22 mouse cellular contexts compared by ENCODE assay signal in the genomic region with DNA sequence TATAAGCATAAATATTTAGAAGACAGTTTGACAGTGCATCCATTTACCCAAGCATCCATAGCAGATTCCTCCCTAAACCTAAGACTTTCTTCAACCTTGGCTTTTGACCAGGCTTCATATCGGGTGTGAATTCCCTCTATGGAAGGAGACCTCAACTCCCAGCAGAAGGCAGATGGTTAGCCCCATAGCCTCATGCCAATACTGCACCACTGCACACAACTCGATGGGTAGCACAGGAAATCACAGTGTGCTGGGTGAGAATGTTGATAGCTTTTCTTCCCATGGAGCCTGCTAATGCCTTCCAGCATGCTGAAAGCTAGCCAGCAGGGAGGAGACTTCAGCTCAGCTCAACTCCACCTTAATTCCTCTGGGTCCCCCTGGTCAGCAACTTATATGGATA. TPM values are rescaled to one million over a fixed set of nuclear protein-coding genes. Genes with fewer than 3 reads are reported as not detected.
DNase-seq lines count a peak whose midpoint lies in the region; ATAC-seq and TF ChIP-seq lines count a peak whose summit lies in the region.
"Had no signal": no experiment of that assay in that cellular context is flagged by ENCODE, and none has a peak within 500 bp of the region (broad histone marks: within the 10 kb centered on the region; RNA-seq: fewer than 3 reads in every experiment).

No protein-coding gene starts in this region.

- H3K27ac ChIP-seq in midbrain, postnatal 0 days (ENCODE audit: low read depth, low read length) = no peak overlapping the region
- H3K27ac ChIP-seq in midbrain, embryonic 13.5 days = no peak overlapping the region
- H3K27ac ChIP-seq: embryonic facial prominence, embryonic 13.5 days; embryonic facial prominence, embryonic 15.5 days; forebrain, embryonic 10.5 days; forebrain, embryonic 12.5 days had no signal

- 62% methylated on average over 2 of the region's 2 CpGs for WGBS in midbrain, postnatal 0 days
- WGBS in midbrain, embryonic 13.5 days = 71% methylated on average over 2 of the region's 2 CpGs

- no peaks in the 10 kb centered on the region for H3K9me3 ChIP-seq in midbrain, postnatal 0 days (ENCODE audit: low read length)
- H3K9me3 ChIP-seq in midbrain, embryonic 13.5 days = no peaks in the 10 kb centered on the region
- H3K9me3 ChIP-seq: embryonic facial prominence, embryonic 13.5 days; embryonic facial prominence, embryonic 15.5 days; forebrain, embryonic 10.5 days; forebrain, embryonic 12.5 days had no signal

- ATAC-seq in midbrain, postnatal 0 days (ENCODE audit: low FRiP score) = no peak
- no peak for ATAC-seq in midbrain, embryonic 13.5 days
- ATAC-seq: forebrain, embryonic 14.5 days; forebrain, embryonic 16.5 days had no signal

- DNase-seq in cerebellum, postnatal 14 days = peak; percentile 30 to 52
- DNase-seq in cerebellum, adult 8-10 months = no peak
- peak; percentile 11 for DNase-seq in left cerebral cortex, postnatal 4 days
- no peak for DNase-seq in left cerebral cortex, postnatal 14 days (ENCODE audit: low spot score in 2 of 2)
- peak; percentile 3 for DNase-seq in midbrain, postnatal 0 days (ENCODE audit: low spot score)
- DNase-seq: adrenal gland, adult 2 months; adrenal gland, postnatal 10 days; adrenal gland, postnatal 25 days; cerebellum, adult 11-12 months; cerebellum, adult 9-11 months; cerebellum, postnatal 36 days; embryo, embryonic 11 days had no signal

- intact Hi-C loops in left cerebral cortex, postnatal 4 days (cut with DNase I) = no loop called here
- intact Hi-C loops in left cerebral cortex, postnatal 14 days (cut with DNase I) = no loop called here

- no peaks in the 10 kb centered on the region for H3K27me3 ChIP-seq in midbrain, postnatal 0 days (ENCODE audit: insufficient read depth, low read length)
- H3K27me3 ChIP-seq in midbrain, embryonic 13.5 days = no peaks in the 10 kb centered on the region
- H3K27me3 ChIP-seq: embryonic facial prominence, embryonic 15.5 days; forebrain, embryonic 12.5 days had no signal

- H3K4me2 ChIP-seq in midbrain, postnatal 0 days (ENCODE audit: low read depth, low read length, poor library complexity, severe bottlenecking) = no peak overlapping the region
- H3K4me2 ChIP-seq in midbrain, embryonic 13.5 days (replicated peaks) = no peak overlapping the region
- H3K4me2 ChIP-seq: embryonic facial prominence, embryonic 13.5 days; embryonic facial prominence, embryonic 15.5 days; forebrain, embryonic 12.5 days had no signal

- no peak overlapping the region for H3K9ac ChIP-seq in midbrain, postnatal 0 days (replicated peaks; ENCODE audit: low read length, poor library complexity, severe bottlenecking)
- no peak overlapping the region for H3K9ac ChIP-seq in midbrain, embryonic 13.5 days (replicated peaks)
- H3K9ac ChIP-seq: embryonic facial prominence, embryonic 13.5 days; embryonic facial prominence, embryonic 15.5 days; forebrain, embryonic 12.5 days had no signal

- H3K4me3 ChIP-seq in midbrain, postnatal 0 days (ENCODE audit: low read depth, low read length) = no peak overlapping the region
- H3K4me3 ChIP-seq in midbrain, embryonic 13.5 days (replicated peaks) = no peak overlapping the region
- H3K4me3 ChIP-seq: embryonic facial prominence, embryonic 13.5 days; embryonic facial prominence, embryonic 15.5 days; erythroblast, embryonic 14.5 days; forebrain, embryonic 10.5 days; forebrain, embryonic 12.5 days had no signal

- no peaks in the 10 kb centered on the region for H3K36me3 ChIP-seq in midbrain, postnatal 0 days (ENCODE audit: insufficient read depth, low read length)
- H3K36me3 ChIP-seq in midbrain, embryonic 13.5 days = no peaks in the 10 kb centered on the region
- H3K36me3 ChIP-seq: embryonic facial prominence, embryonic 13.5 days; embryonic facial prominence, embryonic 15.5 days; forebrain, embryonic 10.5 days; forebrain, embryonic 12.5 days had no signal

- no peak for TF ChIP-seq CTCF in midbrain, postnatal 0 days (IDR thresholded peaks at IDR 0.05)

- no peaks in the 10 kb centered on the region for H3K4me1 ChIP-seq in midbrain, postnatal 0 days (ENCODE audit: insufficient read depth, low read length)
- H3K4me1 ChIP-seq in midbrain, embryonic 13.5 days (replicated peaks) = no peaks in the 10 kb centered on the region
- H3K4me1 ChIP-seq: embryonic facial prominence, embryonic 13.5 days; embryonic facial prominence, embryonic 15.5 days; forebrain, embryonic 10.5 days; forebrain, embryonic 12.5 days had no signal

RNA-seq across cellular contexts. Expression of a gene that starts 8.9 kb away (rescaled TPM):
- total RNA-seq in left cerebral cortex, postnatal 4 days (2021) = under 1 TPM; 0.18 TPM
- total RNA-seq in left cerebral cortex, postnatal 14 days (2021) = under 1 TPM in 1 of 2 experiments, not detected in 1; 0.04 TPM
- 0.05 TPM in 2 replicates for total RNA-seq in midbrain, postnatal 0 days (2014; rRNA removed)
- 0.11 and 0.12 TPM in 2 replicates for polyA plus RNA-seq in midbrain, postnatal 0 days (2015; fragmentation: Nextera tagmentation; extraction: Ambion mirVana)
- 0.05 TPM in 1 of 2 replicates, not detected in the other for polyA plus RNA-seq in midbrain, embryonic 13.5 days (2015; fragmentation: Nextera tagmentation; extraction: Ambion mirVana)
- total RNA-seq: common myeloid progenitor, adult 5-6 weeks; MEL had no signal
- polyA plus RNA-seq: adrenal gland, adult 2 months; erythroblast, embryonic 14.5 days had no signal

Comparison
In these comparisons a context has a peak if more than half of its experiments do, and no peak if none do; other contexts are left out.
1. DNase-seq: peak in cerebellum, postnatal 14 days (2 of 2), left cerebral cortex, postnatal 4 days (single experiment) and midbrain, postnatal 0 days (single experiment); none in cerebellum, adult 8-10 months (single experiment) and left cerebral cortex, postnatal 14 days (0 of 2).